Mouse (Mus musculus): ENCODE measurements around the gene Gm21319. TPM values are rescaled to one million over a fixed set of nuclear protein-coding genes. Genes with fewer than 3 reads are reported as not detected.
"Not testable (repeated sequence)": the region's sequence is repeated elsewhere in the genome, so short reads cannot be mapped to it uniquely, and the experiment has no call there.

The Gm21319 gene
- polyA plus RNA-seq (2012; rRNA removed), result not detected in 2 replicates

DNA sequence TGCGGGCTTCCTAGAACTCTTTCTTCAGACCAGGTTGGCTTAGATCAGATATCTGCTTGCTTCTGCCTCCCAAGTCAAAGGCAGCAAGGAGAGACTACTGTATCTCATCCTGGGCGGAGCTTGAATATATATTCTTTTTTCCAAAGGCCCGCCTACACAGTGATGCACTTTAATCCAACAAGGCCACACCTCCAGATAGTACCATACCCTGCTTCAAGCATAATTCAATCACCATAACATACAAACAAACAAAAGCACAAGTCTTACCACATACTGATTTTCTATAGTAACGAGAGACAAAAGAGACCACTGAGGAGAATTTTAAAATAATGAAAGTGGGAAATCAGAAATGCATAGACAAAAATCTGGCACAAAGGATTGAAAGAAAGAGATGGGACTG, at the start of gene Gm21319:
Gm21319 (minus strand) TSS at position 101 of the 400 bp plus-strand sequence.
- not testable (repeated sequence) for H3K27me3 ChIP-seq (ENCODE audit: control insufficient read depth, insufficient read depth, low read length); H3K4me1 ChIP-seq (ENCODE audit: control insufficient read depth, insufficient read depth, low read length); H3K27ac ChIP-seq (ENCODE audit: control insufficient read depth, insufficient read depth, low read depth, low read length); H3K4me3 ChIP-seq (ENCODE audit: control insufficient read depth, low read depth, low read length); H3K36me3 ChIP-seq (ENCODE audit: control insufficient read depth, insufficient read depth, low read length)

GRCm38 (mm10) chr12:87816277-87816676, 40.7 kb upstream of the Gm21319 start, which contains the start of gene BB287469:
TSS of gene BB287469 (plus strand) at chr12:87816577.
- H3K36me3 ChIP-seq (ENCODE audit: control insufficient read depth, insufficient read depth, low read length), result not testable (repeated sequence)

DNA sequence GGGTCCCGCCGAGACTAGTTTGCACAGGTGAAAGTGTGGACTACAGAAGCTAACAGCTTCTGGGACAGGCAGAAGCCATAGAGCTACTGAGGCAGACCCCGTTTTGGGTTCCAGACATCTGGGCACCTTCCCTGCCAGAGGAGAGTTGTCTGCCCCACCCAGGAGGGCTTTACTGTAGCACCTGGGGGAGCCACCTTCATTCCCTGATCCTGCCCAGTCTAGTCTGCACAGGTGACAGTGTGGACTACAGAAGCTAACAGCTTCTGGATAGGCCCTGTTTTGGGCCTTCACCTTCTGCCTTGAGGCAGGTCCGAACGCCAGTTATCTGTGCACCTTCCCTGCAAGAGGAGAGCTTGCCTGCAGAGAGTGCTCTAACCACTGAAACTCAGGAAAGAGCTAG, 22.4 kb upstream of the Gm21319 start:
- not testable (repeated sequence) for H3K4me3 ChIP-seq (ENCODE audit: control insufficient read depth, low read depth, low read length)

More at GRCm38 (mm10) chr12:87816277-87816676, 40.7 kb upstream of the Gm21319 start, which contains the start of gene BB287469:
- not testable (repeated sequence) for H3K4me3 ChIP-seq (ENCODE audit: control insufficient read depth, low read depth, low read length); H3K27me3 ChIP-seq (ENCODE audit: control insufficient read depth, insufficient read depth, low read length); H3K27ac ChIP-seq (ENCODE audit: control insufficient read depth, insufficient read depth, low read depth, low read length); H3K4me1 ChIP-seq (ENCODE audit: control insufficient read depth, insufficient read depth, low read length)

GRCm38 (mm10) chr12:87795212-87795611, 19.7 kb upstream of the Gm21319 start, which contains the start of gene Gm21936:
TSS of gene Gm21936 (plus strand) at chr12:87795512.
- not testable (repeated sequence) for H3K4me1 ChIP-seq (ENCODE audit: control insufficient read depth, insufficient read depth, low read length); H3K36me3 ChIP-seq (ENCODE audit: control insufficient read depth, insufficient read depth, low read length); H3K4me3 ChIP-seq (ENCODE audit: control insufficient read depth, low read depth, low read length); H3K27me3 ChIP-seq (ENCODE audit: control insufficient read depth, insufficient read depth, low read length); H3K27ac ChIP-seq (ENCODE audit: control insufficient read depth, insufficient read depth, low read depth, low read length)

More for the DNA sequence above, 22.4 kb upstream of the Gm21319 start:
- not testable (repeated sequence) for H3K27me3 ChIP-seq (ENCODE audit: control insufficient read depth, insufficient read depth, low read length); H3K36me3 ChIP-seq (ENCODE audit: control insufficient read depth, insufficient read depth, low read length); H3K4me1 ChIP-seq (ENCODE audit: control insufficient read depth, insufficient read depth, low read length); H3K27ac ChIP-seq (ENCODE audit: control insufficient read depth, insufficient read depth, low read depth, low read length)

Other genes with a start within 250 kb of the Gm21319 start
- gene Oog1, start 173.1 kb downstream of the Gm21319 start, polyA plus RNA-seq (2012; rRNA removed), result 0.15 and 0.18 TPM in 2 replicates
- 1.7 and 2.0 TPM in 2 replicates for gene Gm4027, start 156.9 kb downstream of the Gm21319 start, polyA plus RNA-seq (2012; rRNA removed)
- not detected in 2 replicates for gene Gm16381, start 131.1 kb downstream of the Gm21319 start, polyA plus RNA-seq (2012; rRNA removed)
- gene Gm21936, start 19.8 kb upstream of the Gm21319 start, polyA plus RNA-seq (2012; rRNA removed), result not detected in 2 replicates
- gene BB287469, start 40.8 kb upstream of the Gm21319 start, polyA plus RNA-seq (2012; rRNA removed), result 0.46 and 1.4 TPM in 2 replicates
- not detected in 2 replicates for gene Gm2001, start 66.6 kb upstream of the Gm21319 start, polyA plus RNA-seq (2012; rRNA removed)
- gene Gm2016, start 98.3 kb upstream of the Gm21319 start, polyA plus RNA-seq (2012; rRNA removed), result not detected in 2 replicates
- not detected in 2 replicates for gene Gm2022, start 119.6 kb upstream of the Gm21319 start, polyA plus RNA-seq (2012; rRNA removed)
- not detected in 2 replicates for gene Gm2035, start 144.1 kb upstream of the Gm21319 start, polyA plus RNA-seq (2012; rRNA removed)
- gene Gm2042, start 178.3 kb upstream of the Gm21319 start, polyA plus RNA-seq (2012; rRNA removed), result 0.49 TPM in 1 of 2 replicates, not detected in the other
- not detected in 2 replicates for gene Gm2075, start 236.1 kb upstream of the Gm21319 start, polyA plus RNA-seq (2012; rRNA removed)
- gene Gm6803, start 243.0 kb upstream of the Gm21319 start, polyA plus RNA-seq (2012; rRNA removed), result not detected in 2 replicates

Measured in testis, adult 2 months (tissue).